Mouse (Mus musculus): ENCODE measurements at regions not wholly inside any gene's neighbourhood (a gene's known extent, or its start where the extent isn't known, plus 50 kb on each side); places are given as distances from the start of the nearest gene placed in this dataset.

DNA sequence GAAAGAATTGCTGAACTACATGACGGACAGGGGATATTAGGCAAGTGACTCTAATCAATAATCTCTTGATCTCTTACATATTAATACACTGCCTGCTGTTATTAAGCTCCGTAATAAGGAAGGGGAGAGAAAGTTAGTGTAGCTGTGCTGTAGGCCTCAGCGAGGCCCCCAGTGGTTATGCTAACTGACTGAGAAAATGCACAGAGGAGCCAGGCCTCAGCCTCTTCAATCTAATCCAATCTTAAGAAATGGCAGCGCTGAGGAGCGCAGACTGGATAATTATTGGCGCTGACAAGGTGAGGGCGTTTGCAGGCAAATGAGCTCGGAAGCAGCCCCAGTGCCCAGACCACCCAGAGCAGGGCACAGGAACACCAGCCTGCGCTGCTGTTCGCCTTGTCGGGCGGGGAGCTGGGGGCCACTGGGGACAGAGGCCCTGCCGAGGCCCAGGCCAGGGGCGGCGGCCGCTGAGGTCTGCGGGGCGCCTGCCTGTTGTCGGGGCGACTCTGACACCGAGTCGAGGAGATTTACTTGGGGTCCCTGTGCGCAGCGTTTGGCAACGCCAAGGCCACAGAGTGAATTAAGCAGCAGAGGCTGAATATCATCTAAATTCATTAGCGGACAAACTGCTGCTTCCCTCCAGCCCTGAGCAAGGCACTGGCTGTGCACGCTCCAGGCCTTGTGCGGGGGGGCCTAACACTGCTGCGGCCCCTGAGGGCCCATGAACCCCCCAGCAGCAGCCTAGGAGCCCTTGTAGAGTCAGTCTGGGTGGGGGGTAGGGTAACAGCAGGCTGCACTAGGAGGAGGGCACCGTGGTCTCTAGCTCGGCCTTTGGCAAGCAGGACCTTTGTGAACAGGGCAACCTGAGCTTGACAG is 493.4 kb upstream of the Mki67 start:
- H3K27ac ChIP-seq (replicated peaks; ENCODE audit: low read depth, low read length): no peak overlapping the region

DNA sequence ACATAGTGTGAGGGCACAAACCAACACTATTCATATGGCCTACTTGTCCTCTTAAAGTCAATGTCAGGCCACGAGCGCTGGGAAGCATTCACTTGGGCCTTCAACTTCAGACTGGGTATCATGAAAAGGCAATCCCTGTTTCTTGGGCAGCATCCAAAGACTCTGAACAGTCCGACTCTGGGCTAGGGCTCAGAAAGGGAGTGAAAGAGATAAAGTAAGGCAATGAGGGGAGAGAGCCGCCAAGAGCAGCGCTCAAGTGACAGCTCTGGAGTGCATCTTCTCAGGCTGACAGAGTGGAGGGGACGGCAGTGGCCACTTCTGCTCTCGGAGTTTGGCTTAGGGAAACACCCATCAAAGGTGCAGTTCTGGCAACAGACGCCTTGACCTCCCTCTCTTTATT is 496.3 kb upstream of the Mki67 start:
- no peak overlapping the region for H3K27ac ChIP-seq (replicated peaks; ENCODE audit: low read depth, low read length)

More for the DNA sequence above, 493.4 kb upstream of the Mki67 start:
- peaks cover 1% of the 10 kb centered on the region; the same call in 1 of the 2 replicates for H3K4me1 ChIP-seq (ENCODE audit: control insufficient read depth, insufficient read depth, insufficient read length, low read length)
- H3K4me3 ChIP-seq (ENCODE audit: insufficient read depth, low read depth, low read length): no peak overlapping the region

DNA sequence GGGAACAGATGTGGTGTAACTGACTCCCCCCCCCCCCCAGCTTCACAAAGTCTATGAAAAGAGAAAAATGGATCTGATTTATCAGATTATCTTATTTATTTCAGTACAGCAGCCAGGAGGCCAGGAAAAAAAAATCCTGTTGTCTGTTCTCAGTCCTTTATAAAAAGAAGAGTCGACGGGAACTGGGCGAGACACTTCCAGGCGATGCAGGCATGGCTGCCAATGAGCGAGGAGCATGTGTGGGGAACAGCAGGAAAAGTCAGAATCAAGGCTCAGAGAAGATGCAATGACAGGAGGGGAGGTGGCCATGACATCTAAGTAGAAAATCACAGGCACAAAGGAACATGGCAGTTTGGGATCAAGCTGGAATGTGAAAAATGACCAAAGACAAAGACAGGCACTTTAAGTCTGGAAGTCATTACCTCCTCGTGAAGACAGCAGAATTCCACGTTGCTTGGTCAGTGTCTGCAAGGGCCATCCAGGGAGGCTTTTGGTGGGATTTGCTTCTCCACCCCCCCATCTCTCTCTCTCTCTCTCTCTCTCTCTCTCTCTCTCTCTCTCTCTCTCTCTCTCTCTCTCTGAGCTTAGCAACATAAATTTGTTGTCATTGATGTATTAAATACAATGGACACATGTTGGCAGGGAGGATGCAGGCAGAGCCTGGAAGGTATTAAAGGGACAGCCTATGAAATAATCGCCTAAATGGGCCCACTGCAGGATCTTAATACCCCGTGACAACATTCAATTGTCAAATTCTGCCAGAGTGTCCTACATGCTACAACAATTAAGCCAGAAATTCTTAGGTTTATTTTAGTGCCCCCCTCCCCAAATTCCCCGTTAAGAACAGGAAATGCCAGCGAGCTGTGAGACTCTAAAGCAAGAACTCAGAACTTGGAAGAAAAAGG is 497.1 kb upstream of the Mki67 start:
- H3K27ac ChIP-seq (replicated peaks; ENCODE audit: low read depth, low read length): no peak overlapping the region
- H3K4me3 ChIP-seq (ENCODE audit: insufficient read depth, low read depth, low read length): no peak overlapping the region

More for the DNA sequence above, 496.3 kb upstream of the Mki67 start:
- no peak overlapping the region for H3K4me3 ChIP-seq (ENCODE audit: insufficient read depth, low read depth, low read length)
- H3K4me1 ChIP-seq (ENCODE audit: control insufficient read depth, insufficient read depth, insufficient read length, low read length): peaks cover 3% of the 10 kb centered on the region; the same call in 1 of the 2 replicates

DNA sequence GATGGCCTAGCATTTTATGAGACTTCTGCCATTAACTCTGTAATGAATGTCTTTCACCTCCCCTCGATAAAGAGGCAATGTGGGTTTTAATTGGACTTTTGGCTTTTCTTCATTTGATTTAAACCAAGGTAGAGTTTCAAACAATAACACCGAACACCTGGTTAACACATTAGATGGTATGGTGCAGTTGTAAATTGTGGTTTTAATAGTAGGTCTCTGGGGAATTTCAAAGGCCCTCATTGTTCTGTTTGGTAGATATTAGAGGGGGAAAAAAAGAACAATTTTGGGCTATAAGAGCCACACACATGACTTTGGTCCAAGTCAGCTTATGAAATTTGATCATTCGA is 497.8 kb upstream of the Mki67 start:
- Histone ChIP-seq H3K27ac (replicated peaks; ENCODE audit: low read depth, low read length) (no peak overlapping the region), H3K4me1 (ENCODE audit: control insufficient read depth, insufficient read depth, insufficient read length, low read length) (peaks cover 3% of the 10 kb centered on the region; the same call in 1 of the 2 replicates)

More for the DNA sequence above, 497.1 kb upstream of the Mki67 start:
- peaks cover 3% of the 10 kb centered on the region; the same call in 1 of the 2 replicates for H3K4me1 ChIP-seq (ENCODE audit: control insufficient read depth, insufficient read depth, insufficient read length, low read length)

DNA sequence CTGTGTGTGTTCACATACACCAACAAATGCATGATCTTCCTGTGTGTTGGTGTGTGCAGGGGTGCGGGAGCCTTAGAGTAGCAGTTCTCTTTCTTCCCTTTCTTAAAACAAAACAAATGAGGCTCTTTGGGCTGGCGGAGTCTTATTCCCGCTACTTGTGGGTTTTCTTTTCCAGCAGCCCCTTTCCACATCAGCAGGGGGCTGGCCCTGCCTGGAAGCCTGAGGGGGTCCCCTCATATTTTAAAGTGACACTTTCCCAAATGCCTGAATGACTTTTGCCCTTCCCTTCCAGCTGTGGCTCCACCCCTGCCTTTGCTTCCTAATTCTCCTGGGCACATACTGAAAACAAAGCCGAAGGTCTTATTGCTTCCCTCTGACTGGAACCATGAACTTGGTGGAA is 498.3 kb upstream of the Mki67 start:
- peaks cover 3% of the 10 kb centered on the region; the same call in 1 of the 2 replicates for H3K4me1 ChIP-seq (ENCODE audit: control insufficient read depth, insufficient read depth, insufficient read length, low read length)
- H3K4me3 ChIP-seq (ENCODE audit: insufficient read depth, low read depth, low read length): no peak overlapping the region

More for the DNA sequence above, 497.8 kb upstream of the Mki67 start:
- no peak overlapping the region for H3K4me3 ChIP-seq (ENCODE audit: insufficient read depth, low read depth, low read length)

DNA sequence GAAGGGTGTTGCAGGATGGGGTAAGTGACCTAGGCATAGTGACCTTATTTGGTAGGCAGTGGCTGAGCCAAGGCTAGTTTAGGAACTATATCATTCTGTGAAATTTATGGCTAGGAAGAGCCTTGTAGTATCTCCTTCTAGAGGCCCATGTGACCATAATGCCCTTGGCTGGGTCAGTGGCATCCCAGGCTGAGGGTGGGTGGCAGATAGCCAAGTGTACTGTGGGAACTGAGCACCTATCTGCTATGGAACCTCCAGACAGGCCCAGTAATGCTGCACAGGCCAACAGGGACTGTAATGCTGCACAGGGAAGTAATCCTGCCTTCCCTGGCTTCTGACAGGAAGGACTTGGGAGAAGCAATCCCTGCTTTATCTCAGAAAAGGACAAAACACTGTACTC is 500.6 kb upstream of the Mki67 start:
- H3K27ac ChIP-seq (replicated peaks; ENCODE audit: low read depth, low read length): no peak overlapping the region
- no peak overlapping the region for H3K4me3 ChIP-seq (ENCODE audit: insufficient read depth, low read depth, low read length)
- peaks cover 3% of the 10 kb centered on the region; the same call in 1 of the 2 replicates for H3K4me1 ChIP-seq (ENCODE audit: control insufficient read depth, insufficient read depth, insufficient read length, low read length)

More for the DNA sequence above, 498.3 kb upstream of the Mki67 start:
- H3K27ac ChIP-seq (replicated peaks; ENCODE audit: low read depth, low read length): no peak overlapping the region

DNA sequence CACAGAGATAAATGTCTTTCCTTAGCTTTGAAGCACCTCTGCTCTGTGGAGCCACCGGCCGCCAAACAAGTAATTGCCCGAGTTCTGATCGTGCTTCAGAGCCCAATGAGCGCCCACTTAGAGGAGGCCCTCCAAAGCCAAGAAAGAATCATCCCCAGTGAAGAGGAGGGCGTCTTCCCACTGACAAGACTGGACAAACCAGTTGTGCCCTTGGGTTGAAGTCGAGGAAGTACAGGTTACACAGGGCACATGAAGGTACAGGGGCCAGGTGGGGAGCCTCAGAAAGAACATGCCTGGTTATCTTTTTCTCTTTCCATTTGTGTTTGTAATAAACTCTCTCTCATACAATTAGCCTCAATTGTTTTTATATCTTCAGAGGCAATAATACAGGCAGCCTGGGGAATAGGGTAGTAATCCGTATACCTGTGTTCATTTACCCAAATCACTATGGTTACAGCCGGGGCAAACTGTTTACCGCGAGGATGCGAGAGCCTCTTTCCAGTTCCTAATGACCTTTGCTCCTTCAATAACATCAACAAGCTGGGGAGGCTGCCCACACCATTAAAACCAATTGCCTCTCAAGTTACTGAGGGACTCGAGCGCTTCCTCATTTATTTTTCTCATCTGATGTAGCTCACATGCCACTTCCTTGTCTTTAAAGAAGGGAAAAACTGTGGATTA is 503.5 kb upstream of the Mki67 start:
- Histone ChIP-seq H3K4me1 (ENCODE audit: control insufficient read depth, insufficient read depth, insufficient read length, low read length) (peaks cover under 1% of the 10 kb centered on the region; the same call in 1 of the 2 replicates), H3K4me3 (ENCODE audit: insufficient read depth, low read depth, low read length) (no peak overlapping the region), H3K27ac (replicated peaks; ENCODE audit: low read depth, low read length) (no peak overlapping the region)

DNA sequence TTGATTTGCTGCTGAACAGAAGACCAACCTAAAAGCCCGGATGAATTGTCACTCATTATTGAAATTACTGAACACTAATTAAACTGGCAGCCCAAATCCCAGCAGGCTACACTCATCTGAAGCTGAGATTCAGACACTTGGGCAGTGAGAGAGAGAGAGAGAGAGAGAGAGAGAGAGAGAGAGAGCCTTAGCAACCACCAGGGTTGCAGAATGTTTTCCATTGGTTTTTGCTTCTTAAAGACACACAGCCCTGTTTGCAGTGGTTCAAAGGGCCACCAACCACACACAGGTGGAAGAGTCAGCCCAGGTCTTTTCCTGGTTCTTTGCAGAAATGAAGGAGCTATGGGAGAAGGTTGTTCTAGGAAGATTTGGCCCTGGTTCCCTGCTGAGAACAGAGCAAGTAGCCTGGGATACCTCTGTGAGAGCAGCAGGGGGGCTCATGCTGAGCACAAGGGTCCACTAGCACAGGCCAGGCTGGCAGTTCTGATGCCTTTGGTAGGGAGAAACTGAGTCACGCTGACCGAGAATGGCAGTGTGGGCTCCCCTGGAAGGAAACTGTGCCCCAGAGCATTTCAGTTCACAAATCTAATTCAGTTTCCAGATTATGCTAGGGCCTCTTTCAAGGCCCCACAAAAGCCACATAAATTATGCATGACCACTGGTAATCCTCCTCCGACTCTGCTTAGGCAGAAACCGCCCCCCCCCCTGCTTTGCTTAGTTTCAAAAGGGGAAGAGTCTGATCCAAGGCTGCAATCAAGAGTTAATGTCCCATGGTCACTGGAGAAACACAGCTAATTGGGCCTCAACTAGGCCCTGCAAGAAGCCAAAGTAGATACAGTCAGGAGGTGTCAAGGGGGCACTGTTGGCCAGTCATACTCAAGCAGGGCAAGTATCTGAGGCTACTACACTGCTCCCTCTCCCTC is 504.3 kb upstream of the Mki67 start:
- peaks cover under 1% of the 10 kb centered on the region; the same call in 1 of the 2 replicates for H3K4me1 ChIP-seq (ENCODE audit: control insufficient read depth, insufficient read depth, insufficient read length, low read length)
- no peak overlapping the region for H3K27ac ChIP-seq (replicated peaks; ENCODE audit: low read depth, low read length)
- H3K4me3 ChIP-seq (ENCODE audit: insufficient read depth, low read depth, low read length): no peak overlapping the region

DNA sequence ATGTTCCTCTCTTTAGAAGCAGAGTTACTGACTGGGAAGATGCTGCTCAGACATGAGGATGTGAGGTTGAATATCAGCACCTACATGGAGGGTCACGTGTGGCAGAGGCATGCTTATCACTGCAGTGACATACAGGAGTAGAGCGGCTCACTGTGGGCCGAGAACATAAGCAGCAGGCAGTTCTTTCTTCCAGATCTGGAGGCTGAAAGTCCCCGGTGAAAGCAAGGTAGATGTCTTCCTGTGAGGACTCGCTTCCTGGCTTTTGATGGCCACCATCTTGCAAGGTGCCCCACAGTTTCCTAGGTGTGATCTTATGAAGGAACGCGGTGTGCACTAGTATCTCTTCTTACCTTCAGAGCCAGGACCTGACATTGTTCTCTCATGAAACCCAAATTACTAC is 505.5 kb upstream of the Mki67 start:
- peaks cover 5% of the 10 kb centered on the region; the same call in 1 of the 2 replicates for H3K4me1 ChIP-seq (ENCODE audit: control insufficient read depth, insufficient read depth, insufficient read length, low read length)
- H3K27ac ChIP-seq (replicated peaks; ENCODE audit: low read depth, low read length): no peak overlapping the region
- no peak overlapping the region for H3K4me3 ChIP-seq (ENCODE audit: insufficient read depth, low read depth, low read length)

DNA sequence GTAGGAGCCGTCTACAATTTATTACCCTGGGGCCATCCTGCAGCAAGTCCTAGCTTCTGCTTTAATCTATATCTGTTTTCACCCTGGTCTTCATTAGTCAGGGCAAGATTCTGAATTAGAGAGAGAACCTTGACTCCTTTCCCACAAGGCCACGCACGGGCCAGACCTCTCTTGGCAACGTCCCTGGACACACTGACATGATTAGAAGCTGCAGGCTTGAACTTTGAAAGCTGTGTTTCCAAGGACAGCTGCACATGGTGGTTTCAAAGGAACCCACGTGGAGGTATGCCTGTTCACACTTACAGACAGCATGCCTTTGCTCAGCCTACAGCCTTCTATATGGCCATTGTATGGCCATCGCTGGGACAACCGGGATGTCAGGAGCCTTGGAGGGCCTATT is 509.9 kb upstream of the Mki67 start:
- Histone ChIP-seq H3K4me3 (ENCODE audit: insufficient read depth, low read depth, low read length) (no peak overlapping the region), H3K4me1 (ENCODE audit: control insufficient read depth, insufficient read depth, insufficient read length, low read length) (peaks cover 5% of the 10 kb centered on the region; the same call in 1 of the 2 replicates)

DNA sequence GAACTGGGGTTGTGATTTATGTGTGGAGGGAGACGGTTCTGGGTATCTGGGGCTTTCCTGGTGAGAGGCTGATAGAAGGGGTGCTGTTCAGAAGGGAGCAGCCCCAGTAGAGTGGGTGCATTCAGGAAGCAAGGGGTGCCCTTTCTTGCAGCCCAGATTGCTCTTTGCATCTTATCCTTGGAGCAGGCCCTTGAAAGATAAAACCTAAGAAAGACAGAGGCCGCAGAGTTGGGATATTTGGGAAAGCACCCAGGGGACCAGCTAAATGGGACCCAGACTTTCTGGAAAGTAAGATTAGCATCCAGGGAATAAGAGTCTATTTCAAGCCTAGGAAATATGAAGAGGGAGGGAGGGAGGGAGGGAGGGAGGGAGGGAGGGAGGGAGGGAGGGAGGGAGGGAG is 512.2 kb upstream of the Mki67 start:
- Histone ChIP-seq H3K4me3 (ENCODE audit: insufficient read depth, low read depth, low read length) (no peak overlapping the region), H3K4me1 (ENCODE audit: control insufficient read depth, insufficient read depth, insufficient read length, low read length) (peaks cover 5% of the 10 kb centered on the region; the same call in 1 of the 2 replicates), H3K27ac (replicated peaks; ENCODE audit: low read depth, low read length) (no peak overlapping the region)

More for the DNA sequence above, 509.9 kb upstream of the Mki67 start:
- no peak overlapping the region for H3K27ac ChIP-seq (replicated peaks; ENCODE audit: low read depth, low read length)

DNA sequence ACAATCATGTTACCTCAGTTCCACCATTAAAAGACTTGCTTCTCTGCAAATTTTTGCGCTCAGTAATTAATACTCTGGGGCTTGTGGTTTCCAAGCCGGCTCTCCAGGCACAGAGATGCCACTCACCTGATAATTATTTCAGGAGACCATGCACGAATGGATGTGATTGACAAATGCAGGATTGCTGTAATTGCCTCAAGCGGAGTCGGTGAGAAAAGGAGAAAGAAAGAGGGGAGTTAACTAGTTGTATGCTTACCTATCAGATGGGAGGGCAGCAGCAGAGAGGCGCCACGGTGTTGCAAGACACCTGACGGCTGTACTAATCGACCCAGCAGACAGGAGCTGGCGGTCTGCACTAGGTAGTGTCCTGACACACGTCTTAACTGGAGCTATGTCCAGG is 513.4 kb upstream of the Mki67 start:
- Histone ChIP-seq H3K27ac (replicated peaks; ENCODE audit: low read depth, low read length) (no peak overlapping the region), H3K4me3 (ENCODE audit: insufficient read depth, low read depth, low read length) (no peak overlapping the region), H3K4me1 (ENCODE audit: control insufficient read depth, insufficient read depth, insufficient read length, low read length) (peaks cover 5% of the 10 kb centered on the region; the same call in 1 of the 2 replicates)

DNA sequence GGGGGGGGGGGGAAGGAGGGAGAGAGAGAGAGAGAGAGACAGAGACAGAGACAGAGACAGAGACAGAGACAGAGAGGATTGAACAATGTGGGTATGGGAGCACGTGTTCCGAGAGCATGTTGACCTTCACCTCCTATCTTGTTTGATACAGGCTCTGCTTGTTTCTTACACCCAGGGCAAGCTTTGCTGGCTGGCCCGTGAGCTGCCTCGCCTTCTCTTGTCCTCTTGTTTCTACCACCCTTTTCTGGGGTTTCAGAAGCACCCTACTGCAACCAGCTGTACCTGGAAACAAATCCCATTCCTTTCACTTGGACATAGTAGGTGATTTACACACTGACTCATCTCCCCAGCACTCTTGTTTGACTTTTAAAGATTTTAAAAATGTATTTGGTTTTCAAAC is 516.0 kb upstream of the Mki67 start:
- Histone ChIP-seq H3K4me3 (ENCODE audit: insufficient read depth, low read depth, low read length) (no peak overlapping the region), H3K4me1 (ENCODE audit: control insufficient read depth, insufficient read depth, insufficient read length, low read length) (no peaks in the 10 kb centered on the region), H3K27ac (replicated peaks; ENCODE audit: low read depth, low read length) (no peak overlapping the region)

DNA sequence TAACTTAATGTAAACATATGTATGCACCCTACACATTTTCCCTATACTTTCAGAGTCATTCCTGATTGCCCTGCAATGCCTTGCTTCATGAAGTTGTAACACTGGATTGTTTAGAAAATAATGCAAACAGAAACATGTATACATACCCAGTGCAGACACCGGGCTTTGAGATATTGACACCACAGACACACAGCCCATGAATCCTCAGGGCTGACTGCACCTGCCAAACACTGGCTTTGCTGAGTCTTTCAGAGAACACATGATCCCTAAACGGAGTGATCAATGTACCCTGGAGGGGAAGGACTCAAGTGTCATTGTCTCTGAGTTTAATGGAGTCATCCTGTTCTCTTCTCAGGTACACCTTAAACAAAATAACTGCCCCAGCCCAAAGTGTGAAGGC is 519.4 kb upstream of the Mki67 start:
- Histone ChIP-seq H3K4me3 (ENCODE audit: insufficient read depth, low read depth, low read length) (no peak overlapping the region), H3K27ac (replicated peaks; ENCODE audit: low read depth, low read length) (no peak overlapping the region), H3K4me1 (ENCODE audit: control insufficient read depth, insufficient read depth, insufficient read length, low read length) (no peaks in the 10 kb centered on the region)
